Mouse (Mus musculus) neural tube, embryonic 12.5 days (tissue): ENCODE results near the gene Prr22. TPM values are rescaled to one million over a fixed set of nuclear protein-coding genes. Genes with fewer than 3 reads are reported as not detected.

ENCODE experiments used
- ATAC-seq: fragments of 200-750 bp; cut with Nextera tagmentation; 2 replicates; pipeline ENCODE4 v1.8.0; 2017; ENCODE audit warnings: low read depth, mild to moderate bottlenecking, moderate TSS enrichment, moderate library complexity; ENCODE audit not compliant: low FRiP score
- H3K27ac ChIP-seq: fragments of 300-500 bp; sonication (generic); 2 replicates; pipeline ENCODE4 v1.5.1; 2016
- H3K27me3 ChIP-seq: fragments of 300-500 bp; sonication (generic); replicated peaks from 2 replicates; pipeline ENCODE4 v1.6.1; 2016; ENCODE audit warnings: mild to moderate bottlenecking
- H3K36me3 ChIP-seq: fragments of 300-500 bp; sonication (generic); 2 replicates; pipeline ENCODE4 v1.6.1; 2016; ENCODE audit warnings: mild to moderate bottlenecking
- H3K4me1 ChIP-seq: fragments of 300-500 bp; sonication (generic); 2 replicates; pipeline ENCODE4 v1.6.1; 2016
- H3K4me2 ChIP-seq: fragments of 300-500 bp; sonication (generic); replicated peaks from 2 replicates; pipeline ENCODE4 v1.6.1; 2016; ENCODE audit warnings: mild to moderate bottlenecking
- H3K4me3 ChIP-seq: fragments of 300-500 bp; sonication (generic); 2 replicates; pipeline ENCODE4 v1.5.1; 2016
- H3K9ac ChIP-seq: fragments of 300-500 bp; sonication (generic); 2 replicates; pipeline ENCODE4 v1.6.1; 2016; ENCODE audit warnings: mild to moderate bottlenecking
- H3K9me3 ChIP-seq: fragments of 300-500 bp; sonication (generic); 2 replicates; pipeline ENCODE4 v1.6.1; 2016; ENCODE audit warnings: mild to moderate bottlenecking
- WGBS: fragments of 180-500 bp; shearing (Covaris S2); methylation state at CpG from one replicate; pipeline ENCODE4 v1.1.7; 2016; 5-methylcytosine and 5-hydroxymethylcytosine counted together
- polyA plus RNA-seq: library from polyadenylated mRNA; unstranded; fragments of >200 nt; fragmentation: Nextera tagmentation; extraction: Ambion mirVana; gene quantifications from 2 replicates; pipeline ENCODE4 v1.2.1, GENCODE M21; 2016

Prr22 gene
- polyA plus RNA-seq, 1 experiment from 2014 or later: 1.6 TPM

GRCm38 (mm10) chr17:56762769-56763731 lies 7.0 kb upstream of the Prr22 start:
- H3K4me3 ChIP-seq: 0 out of 2 replicates have a peak overlapping the region, but pooled peaks have one; percentile 1
- peak overlapping the region; percentile 88; the same call in 1 of the 2 replicates for H3K27ac ChIP-seq
- H3K4me2 ChIP-seq: peak overlapping the region; percentile 69
- H3K9ac ChIP-seq: no peak overlapping the region
- H3K9me3 ChIP-seq: no peaks in the 10 kb centered on the region
- ATAC-seq: no peak
- H3K36me3 ChIP-seq: peaks cover 15% of the 10 kb centered on the region
- 51% methylated on average over 27 of the region's 27 CpGs for WGBS
- peaks cover 23% of the 10 kb centered on the region; the same call in 1 of the 2 replicates for H3K27me3 ChIP-seq
- H3K4me1 ChIP-seq: peaks cover 27% of the 10 kb centered on the region

GRCm38 (mm10) chr17:56763741-56764250 lies 6.3 kb upstream of the Prr22 start:
- 80% methylated on average over 8 of the region's 8 CpGs for WGBS
- Histone ChIP-seq H3K9me3 (no peaks in the 10 kb centered on the region), H3K36me3 (peaks cover 22% of the 10 kb centered on the region), H3K9ac (no peak overlapping the region), H3K4me2 (peak overlapping the region; percentile 70; the same call in 1 of the 2 replicates), H3K27me3 (peaks cover 16% of the 10 kb centered on the region; the same call in 1 of the 2 replicates), H3K27ac (no peak overlapping the region), H3K4me3 (no peak overlapping the region; the same call in 1 of the 2 replicates), H3K4me1 (peaks cover 26% of the 10 kb centered on the region)
- no peak for ATAC-seq

GRCm38 (mm10) chr17:56764474-56765354 lies 5.3 kb upstream of the Prr22 start, which contains the start of gene Dus3l:
Gene Dus3l, plus strand, starts transcription at chr17:56764757.
- peak; percentile 71 for ATAC-seq
- Histone ChIP-seq H3K27ac (peak within 1 kb of the TSS; percentile 85), H3K27me3 (peaks cover 11% of the 10 kb centered on the region; the same call in 1 of the 2 replicates), H3K9me3 (no peaks in the 10 kb centered on the region), H3K4me2 (peak within 1 kb of the TSS; percentile 70), H3K36me3 (peaks cover 31% of the 10 kb centered on the region), H3K9ac (peak within 1 kb of the TSS; percentile 79), H3K4me3 (peak within 1 kb of the TSS; percentile 76), H3K4me1 (peaks cover 21% of the 10 kb centered on the region)
- WGBS: 2% methylated on average over 54 of the region's 58 CpGs

- ATAC-seq: 0 out of 2 replicates have a peak, but pooled peaks have one; percentile 0
- H3K9ac ChIP-seq: 0 out of 2 replicates have a peak overlapping the region, but pooled peaks have one; percentile 14
- H3K36me3 ChIP-seq: peaks cover 38% of the 10 kb centered on the region
- H3K9me3 ChIP-seq: no peaks in the 10 kb centered on the region
- 66% methylated on average over 12 of the region's 12 CpGs for WGBS
- H3K4me3 ChIP-seq: peak overlapping the region; percentile 76
- peak overlapping the region; percentile 70 for H3K4me2 ChIP-seq
- H3K27me3 ChIP-seq: peaks cover 9% of the 10 kb centered on the region; the same call in 1 of the 2 replicates
- H3K27ac ChIP-seq: no peak overlapping the region
- peaks cover 21% of the 10 kb centered on the region for H3K4me1 ChIP-seq
These were observed 4.6 kb upstream of the Prr22 start for GRCm38 (mm10) chr17:56765431-56765830.

- ATAC-seq: no peak
These were observed 3.2 kb upstream of the Prr22 start for GRCm38 (mm10) chr17:56766631-56767405.

GRCm38 (mm10) chr17:56767531-56768135 lies 2.4 kb upstream of the Prr22 start:
- Histone ChIP-seq H3K36me3 (peaks cover 52% of the 10 kb centered on the region), H3K4me2 (no peak overlapping the region), H3K4me1 (peaks cover 12% of the 10 kb centered on the region), H3K9ac (no peak overlapping the region), H3K27me3 (no peaks in the 10 kb centered on the region), H3K4me3 (no peak overlapping the region), H3K9me3 (no peaks in the 10 kb centered on the region), H3K27ac (no peak overlapping the region)
- WGBS: 95% methylated on average over 29 of the region's 29 CpGs
- ATAC-seq: no peak

More at GRCm38 (mm10) chr17:56766631-56767405, 3.2 kb upstream of the Prr22 start:
- 96% methylated on average over 27 of the region's 27 CpGs for WGBS
- Histone ChIP-seq H3K27me3 (no peaks in the 10 kb centered on the region), H3K36me3 (peaks cover 51% of the 10 kb centered on the region), H3K9me3 (no peaks in the 10 kb centered on the region), H3K9ac (no peak overlapping the region), H3K4me3 (no peak overlapping the region), H3K4me1 (peaks cover 17% of the 10 kb centered on the region), H3K27ac (no peak overlapping the region), H3K4me2 (no peak overlapping the region)

- 92% methylated on average over 11 of the region's 11 CpGs for WGBS
- Histone ChIP-seq H3K27ac (no peak overlapping the region), H3K36me3 (peaks cover 52% of the 10 kb centered on the region), H3K4me3 (no peak overlapping the region), H3K27me3 (no peaks in the 10 kb centered on the region), H3K9ac (no peak overlapping the region), H3K9me3 (no peaks in the 10 kb centered on the region), H3K4me2 (no peak overlapping the region), H3K4me1 (peaks cover 6% of the 10 kb centered on the region)
- ATAC-seq: no peak
These were observed 1.1 kb upstream of the Prr22 start for GRCm38 (mm10) chr17:56768941-56769340.

- 92% methylated on average over 11 of the region's 11 CpGs for WGBS
- ATAC-seq: no peak
- Histone ChIP-seq H3K4me3 (no peak overlapping the region), H3K9me3 (peaks cover 6% of the 10 kb centered on the region; the same call in 1 of the 2 replicates), H3K36me3 (peaks cover 11% of the 10 kb centered on the region), H3K27me3 (no peaks in the 10 kb centered on the region), H3K4me1 (no peaks in the 10 kb centered on the region), H3K27ac (no peak overlapping the region), H3K9ac (no peak overlapping the region), H3K4me2 (no peak overlapping the region)
These were observed 7.5 kb downstream of the Prr22 start for GRCm38 (mm10) chr17:56777568-56777967.

- ATAC-seq: no peak
- H3K9ac ChIP-seq: no peak overlapping the region
- peaks cover 11% of the 10 kb centered on the region for H3K36me3 ChIP-seq
- no peak overlapping the region for H3K27ac ChIP-seq
- H3K27me3 ChIP-seq: no peaks in the 10 kb centered on the region
- 71% methylated on average over 3 of the region's 3 CpGs for WGBS
- peaks cover 6% of the 10 kb centered on the region; the same call in 1 of the 2 replicates for H3K9me3 ChIP-seq
- H3K4me1 ChIP-seq: no peaks in the 10 kb centered on the region
- no peak overlapping the region for H3K4me2 ChIP-seq
- H3K4me3 ChIP-seq: no peak overlapping the region
These were observed 8.8 kb downstream of the Prr22 start for GRCm38 (mm10) chr17:56778779-56779362.

- Histone ChIP-seq H3K4me3 (no peak overlapping the region), H3K4me1 (no peaks in the 10 kb centered on the region), H3K4me2 (no peak overlapping the region), H3K27ac (no peak overlapping the region), H3K9ac (no peak overlapping the region), H3K9me3 (peaks cover 6% of the 10 kb centered on the region; the same call in 1 of the 2 replicates), H3K36me3 (peaks cover 12% of the 10 kb centered on the region), H3K27me3 (no peaks in the 10 kb centered on the region)
- no peak for ATAC-seq
- WGBS: 90% methylated on average over 13 of the region's 13 CpGs
These were observed 10.4 kb downstream of the Prr22 start for GRCm38 (mm10) chr17:56780291-56780978.
